Mouse (Mus musculus) adrenal gland, adult 18-20 months (tissue): ENCODE measurements around the gene Mboat2. TPM values are rescaled to one million over a fixed set of nuclear protein-coding genes. Genes with fewer than 3 reads are reported as not detected.

Experiments used
- DNase-seq, 2 experiments: peaks; one replicate each; pipeline ENCODE4 v3.0.0; 2021 to 2022; ENCODE audit warnings: low spot score in 2 of 2
- total RNA-seq, 2 experiments: library from RNA; stranded (reverse); gene quantifications; 1 replicate in 1 of 2; 2 replicates in 1 of 2; pipeline ENCODE4 v1.2.3; 2021

Gene Mboat2
- total RNA-seq, 2 experiments from 2014 or later: 16.9 to 22.8 TPM

DNA sequence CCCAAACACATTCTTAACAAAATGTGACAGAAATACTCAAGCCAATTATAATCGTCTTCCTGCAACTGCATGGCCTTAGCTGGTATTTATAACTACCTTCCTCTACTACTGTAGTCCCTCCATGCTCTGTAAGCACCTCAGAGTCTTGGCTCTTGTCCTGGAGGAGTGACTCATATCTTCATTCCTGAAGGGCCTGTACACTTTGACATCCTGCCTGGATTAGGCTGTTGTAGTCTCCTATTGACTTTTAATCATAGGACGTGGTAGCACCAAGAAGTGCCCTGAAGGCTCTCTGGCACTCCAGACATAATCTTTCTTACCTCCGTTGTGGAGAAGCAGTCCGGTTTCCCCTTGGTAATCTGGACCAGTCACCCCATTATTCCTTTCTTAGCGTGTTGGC is 64.7 kb downstream of the Mboat2 start:
- DNase-seq: no peak

DNA sequence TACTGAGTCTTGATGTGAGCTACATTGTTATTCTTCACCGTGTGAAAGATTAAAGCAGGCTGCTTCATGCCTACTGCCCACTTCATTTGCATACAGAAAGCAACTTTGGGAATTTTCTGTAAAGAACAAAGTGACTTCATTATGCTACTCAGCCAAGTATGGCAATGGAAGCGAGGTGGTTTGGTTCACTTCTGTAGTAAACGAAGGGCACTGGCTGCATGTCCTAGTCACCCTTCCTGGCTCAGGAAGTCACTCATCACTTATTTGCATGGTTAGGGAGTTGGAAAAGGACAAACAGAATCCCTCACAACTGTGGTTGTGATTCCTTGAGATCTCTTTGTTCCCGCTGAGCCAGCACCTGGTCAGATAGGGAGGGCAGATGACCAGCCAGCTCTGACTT is 66.7 kb downstream of the Mboat2 start:
- no peak for DNase-seq

DNA sequence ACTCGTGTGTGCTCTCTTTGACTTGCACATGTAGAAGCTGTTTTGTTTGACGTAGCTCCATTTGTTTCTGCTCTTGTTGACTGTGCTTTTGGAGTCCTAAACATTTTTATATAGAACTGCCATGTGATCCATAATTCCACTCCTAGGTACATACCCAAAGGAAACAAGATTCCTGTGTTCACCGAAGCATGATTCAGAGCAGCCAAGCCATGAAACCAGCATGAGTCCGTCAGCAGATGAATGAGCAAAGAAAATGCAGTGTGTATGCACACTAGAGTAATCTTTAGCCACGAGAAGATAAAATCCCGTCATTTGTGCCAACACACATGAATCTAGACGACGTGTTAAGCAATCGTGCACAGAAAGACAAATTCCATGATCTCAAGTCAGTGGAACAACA is 67.5 kb downstream of the Mboat2 start:
- no peak for DNase-seq

DNA sequence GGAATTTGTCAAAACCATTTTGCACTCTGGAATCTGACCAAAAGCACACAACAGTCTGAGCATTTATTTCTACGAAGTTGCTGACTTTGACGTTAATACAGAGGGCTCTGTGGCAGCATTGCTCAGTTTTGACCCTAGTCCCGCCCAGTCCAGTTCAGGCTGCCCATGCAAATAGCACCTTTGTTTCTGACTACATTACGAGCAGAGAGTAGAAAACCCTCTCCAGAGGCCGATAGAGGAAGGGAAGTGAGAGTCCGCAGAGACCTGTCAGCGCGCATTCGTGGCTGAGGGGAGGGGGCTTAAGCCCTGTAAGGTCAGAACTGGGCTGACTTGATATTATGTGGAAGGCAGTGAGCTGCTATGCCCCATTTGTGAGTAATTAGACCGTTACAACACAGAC is 69.0 kb downstream of the Mboat2 start:
- DNase-seq: no peak

DNA sequence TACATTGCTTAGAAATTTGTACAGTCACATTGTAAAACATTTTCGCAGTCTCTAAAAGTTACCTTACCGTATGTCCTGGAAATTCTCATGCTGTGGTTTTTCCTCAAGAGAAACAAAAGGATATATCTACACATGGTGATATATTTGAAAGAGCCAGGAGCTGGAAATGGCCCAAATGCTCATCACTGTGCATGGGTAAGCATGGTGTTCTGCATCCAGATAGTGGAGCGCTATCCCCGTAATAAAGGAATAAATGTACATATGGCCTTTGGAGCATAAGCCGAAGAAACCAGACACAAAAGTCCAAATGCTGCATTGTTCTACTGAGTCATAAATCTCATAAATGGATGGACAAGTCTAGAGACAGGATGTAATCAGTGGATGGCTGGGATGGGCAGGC is 72.1 kb downstream of the Mboat2 start:
- no peak for DNase-seq

DNA sequence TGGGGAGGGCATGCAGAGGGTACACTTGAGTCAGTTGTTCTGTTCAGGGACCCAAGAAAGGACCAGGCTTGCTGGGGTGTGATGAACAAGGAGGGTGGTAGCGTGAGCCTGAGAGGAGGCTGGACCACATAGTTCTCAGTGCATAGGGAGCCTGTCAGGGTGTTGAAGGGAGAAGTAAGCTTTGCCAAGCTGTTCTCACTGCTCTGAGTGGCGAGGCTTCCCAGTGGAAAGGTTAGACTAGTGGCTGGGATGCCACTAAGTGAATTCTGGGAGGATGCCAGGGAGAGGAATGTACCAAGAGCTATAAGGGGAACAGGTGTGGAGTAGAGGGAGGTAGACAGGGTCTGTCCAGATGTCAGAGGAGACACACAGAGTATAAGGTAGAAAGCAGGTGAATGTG is 77.2 kb downstream of the Mboat2 start:
- no peak for DNase-seq

DNA sequence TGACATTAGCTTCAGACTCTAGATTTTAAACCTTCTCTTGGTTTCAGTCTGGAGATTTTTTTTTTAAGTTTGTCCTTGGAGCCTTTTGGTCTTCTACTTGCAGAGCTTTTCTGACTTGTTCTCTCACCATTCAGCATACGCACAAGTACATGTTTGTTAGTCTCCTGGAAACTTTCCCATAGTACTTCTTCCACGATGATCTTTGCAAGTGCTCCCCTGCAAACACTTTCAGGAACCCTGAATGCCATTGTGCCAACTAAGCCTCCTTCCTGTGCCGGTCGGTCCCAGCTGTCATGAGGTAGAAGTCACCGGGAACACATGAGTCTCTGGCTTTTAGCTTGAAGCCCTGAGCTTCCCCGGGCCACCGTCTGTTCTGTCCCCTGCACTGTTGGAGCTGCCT is 79.0 kb downstream of the Mboat2 start:
- DNase-seq: no peak

DNA sequence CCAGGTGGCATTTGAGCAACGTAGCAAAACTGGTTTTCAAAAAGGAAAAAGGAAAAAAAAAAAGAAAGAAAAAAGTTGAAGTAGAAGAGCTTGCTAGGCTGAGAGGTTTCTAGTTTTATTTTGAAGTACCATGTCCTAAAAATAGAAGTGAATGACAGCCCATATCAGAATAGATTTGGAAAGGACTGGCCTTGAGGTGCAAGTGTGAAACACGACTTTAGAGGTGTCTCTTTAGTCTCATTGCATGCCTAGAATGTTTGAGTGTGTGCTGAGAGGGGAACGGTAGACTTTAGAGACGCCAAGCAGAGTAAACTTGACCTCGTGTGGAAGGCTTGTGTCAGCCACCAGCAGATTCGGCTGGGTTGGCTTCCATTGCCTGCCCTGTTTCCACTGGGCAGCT is 81.5 kb downstream of the Mboat2 start:
- no peak for DNase-seq

DNA sequence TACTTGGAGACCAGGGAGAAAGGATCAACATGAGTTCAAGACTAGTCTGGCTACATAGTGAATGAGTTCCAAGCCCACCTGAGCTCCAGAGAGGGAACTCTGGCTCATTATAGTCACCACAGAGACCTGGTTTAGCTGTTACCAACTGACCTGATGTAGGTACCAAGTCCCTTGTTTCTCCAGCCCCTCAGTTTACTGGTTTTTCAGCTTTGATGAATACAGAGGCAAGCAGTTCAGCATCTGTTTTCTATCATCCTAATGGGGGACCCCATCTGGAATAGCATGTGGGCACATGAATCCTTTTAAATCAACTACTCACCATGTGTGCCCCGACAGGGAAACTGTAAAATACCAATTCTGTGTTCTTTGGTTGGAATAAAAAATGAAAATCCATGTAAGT is 82.2 kb downstream of the Mboat2 start:
- DNase-seq: no peak

DNA sequence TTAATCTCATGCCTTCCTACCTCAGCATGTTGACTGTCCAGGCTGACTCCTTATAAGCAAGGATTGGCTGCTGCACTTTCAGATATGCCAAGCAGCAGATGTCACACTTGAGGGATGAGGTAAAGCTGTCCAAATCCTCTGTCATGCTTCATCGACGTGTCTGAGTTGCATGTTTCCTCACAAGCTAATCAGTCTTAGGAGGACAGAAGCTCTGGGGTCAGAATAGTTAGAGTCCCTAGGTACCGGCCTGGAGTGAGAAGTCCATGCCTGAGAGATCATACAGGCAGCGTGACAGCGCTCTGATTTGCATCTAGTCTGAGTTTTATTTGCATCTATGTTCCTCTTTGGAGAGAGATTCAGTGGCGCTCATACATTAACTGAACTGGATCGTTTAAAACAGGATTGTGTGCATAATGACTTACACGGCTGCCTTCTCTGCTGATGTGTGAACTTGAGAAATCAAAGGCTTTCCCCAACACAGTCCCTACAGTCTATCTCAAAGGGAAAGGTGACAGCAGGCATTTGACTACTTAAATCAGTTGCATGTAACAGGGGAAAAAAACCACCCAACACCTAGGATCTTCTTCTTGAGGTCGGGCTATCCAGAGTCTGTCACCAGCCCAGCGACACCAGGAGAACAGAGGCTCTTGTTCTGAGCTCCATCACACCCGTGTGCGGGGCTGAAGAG is 88.0 kb downstream of the Mboat2 start:
- no peak for DNase-seq

DNA sequence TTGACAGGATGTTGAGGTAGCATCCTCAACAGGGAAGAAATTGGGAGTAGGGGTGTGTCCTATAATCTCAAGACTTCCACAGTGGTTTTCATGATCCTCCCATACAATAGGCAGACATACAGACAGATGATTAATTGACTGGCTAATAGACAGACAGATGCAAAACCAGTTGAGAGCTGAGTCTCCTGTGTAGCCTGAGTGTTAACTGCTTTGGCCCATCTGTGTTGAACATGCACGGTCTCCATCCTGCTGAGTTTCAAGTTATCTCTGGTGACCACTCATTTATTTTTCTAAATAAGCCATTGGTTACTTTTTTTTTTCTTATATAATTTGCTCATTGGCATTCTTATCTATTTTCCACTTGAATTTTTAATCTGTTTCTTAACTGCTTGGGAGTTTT is 90.2 kb downstream of the Mboat2 start:
- DNase-seq: no peak

DNA sequence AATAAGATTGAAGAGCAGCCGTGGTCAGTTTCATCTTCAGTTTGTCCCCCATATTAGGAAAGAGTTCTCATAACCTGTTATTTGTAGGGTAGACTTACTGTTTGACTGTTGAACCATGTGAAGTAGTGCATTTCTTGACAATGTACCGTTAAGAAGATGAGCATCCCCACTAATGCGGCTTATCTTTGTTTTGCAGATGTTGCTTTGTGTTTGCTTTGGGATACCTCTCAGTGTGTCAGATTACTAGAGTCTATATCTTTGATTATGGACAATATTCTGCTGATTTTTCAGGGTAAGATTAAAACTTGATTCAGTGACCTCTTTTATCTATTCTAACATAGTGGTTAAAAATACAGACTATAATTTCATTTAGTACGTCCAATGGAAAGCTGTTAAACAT is 93.3 kb downstream of the Mboat2 start:
- no peak for DNase-seq

DNA sequence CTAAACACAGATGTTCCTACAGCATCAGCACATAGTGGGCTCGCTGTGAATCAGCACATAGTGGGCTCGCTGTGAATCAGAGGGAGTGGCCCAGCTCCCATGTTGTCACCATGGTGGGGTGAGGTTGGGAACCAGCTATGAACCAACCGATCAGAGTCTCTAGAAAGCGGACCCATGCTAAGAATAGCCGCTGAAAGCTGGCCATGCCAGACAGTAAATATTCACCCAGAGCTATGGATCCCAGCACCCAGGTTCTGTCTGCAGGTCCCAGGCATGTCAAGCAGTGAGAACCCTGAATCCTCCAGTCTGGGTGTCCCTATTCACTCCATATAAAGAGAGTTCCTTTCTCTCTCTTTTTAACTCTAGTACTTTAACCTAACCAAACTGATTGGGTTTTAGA is 94.6 kb downstream of the Mboat2 start:
- DNase-seq: no peak

DNA sequence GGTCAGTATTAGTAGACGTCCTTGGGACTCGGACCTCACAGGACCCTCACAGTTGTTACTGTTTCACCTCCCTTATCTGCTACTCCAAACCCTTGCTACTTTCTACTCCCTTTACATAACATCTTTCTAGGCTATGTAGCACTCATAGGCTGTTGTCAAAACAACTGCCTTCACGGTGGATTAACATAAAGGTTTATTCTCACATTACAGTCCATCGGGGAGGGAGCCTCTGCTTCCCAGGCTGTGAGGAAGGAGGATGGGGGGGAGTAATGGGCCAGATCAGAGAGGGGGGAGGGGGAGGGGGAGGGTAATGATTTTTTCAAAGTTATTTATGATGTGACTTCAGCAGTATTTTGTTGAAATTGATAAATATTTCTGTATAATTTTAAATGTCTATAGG is 95.0 kb downstream of the Mboat2 start:
- DNase-seq: no peak

DNA sequence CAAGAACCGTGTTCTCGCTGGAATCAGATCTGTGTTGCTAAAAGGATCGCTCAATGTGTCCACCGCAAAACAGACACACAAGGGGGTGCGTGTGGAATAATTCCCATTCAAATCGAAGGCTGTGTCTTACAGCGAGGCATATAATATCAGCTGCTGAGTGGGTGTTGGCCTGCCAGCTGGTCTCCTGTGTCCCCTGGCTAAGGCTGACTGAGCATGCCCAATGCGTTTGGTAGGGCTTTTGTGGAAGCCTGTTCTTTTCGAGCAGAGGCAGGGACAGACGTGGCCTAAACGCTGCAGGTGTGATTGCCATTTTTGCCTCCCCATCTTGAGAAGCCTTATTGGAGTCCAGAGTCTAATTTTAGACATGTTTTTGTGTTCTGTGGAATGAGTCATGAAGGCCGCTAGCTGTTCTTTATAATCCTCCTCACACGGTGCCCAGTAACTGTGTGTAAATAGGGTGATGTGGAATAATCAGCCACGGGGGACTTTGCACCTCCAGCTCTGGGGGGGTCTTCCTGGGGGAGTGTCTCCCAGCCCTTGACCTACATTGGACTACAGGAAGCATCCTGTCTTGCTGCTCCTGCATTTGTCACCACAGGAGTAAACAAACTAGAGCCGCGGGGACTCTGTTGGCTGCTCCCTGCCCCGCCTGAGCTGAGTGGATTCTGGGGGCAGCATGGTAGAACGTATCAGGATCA is 97.5 kb downstream of the Mboat2 start:
- no peak for DNase-seq

DNA sequence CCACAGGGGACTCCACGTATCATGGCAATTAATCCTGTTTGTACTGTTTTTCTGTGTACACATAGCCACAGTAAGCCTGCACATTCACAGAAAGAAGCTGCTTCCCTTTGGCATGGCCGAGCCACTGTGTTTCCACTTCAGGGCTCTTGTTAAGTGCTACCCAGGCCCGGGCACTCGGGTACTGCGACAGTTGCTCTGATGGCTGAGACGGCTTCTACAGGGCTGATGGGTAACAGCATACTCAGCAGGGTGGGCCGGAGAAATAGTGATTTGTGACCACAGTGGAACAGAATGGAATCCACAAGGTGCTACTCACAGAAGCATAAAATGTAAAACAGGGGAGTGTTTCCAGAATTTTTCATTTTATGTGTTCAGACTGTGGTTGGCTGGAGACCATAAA is 98.4 kb downstream of the Mboat2 start:
- DNase-seq: no peak

DNA sequence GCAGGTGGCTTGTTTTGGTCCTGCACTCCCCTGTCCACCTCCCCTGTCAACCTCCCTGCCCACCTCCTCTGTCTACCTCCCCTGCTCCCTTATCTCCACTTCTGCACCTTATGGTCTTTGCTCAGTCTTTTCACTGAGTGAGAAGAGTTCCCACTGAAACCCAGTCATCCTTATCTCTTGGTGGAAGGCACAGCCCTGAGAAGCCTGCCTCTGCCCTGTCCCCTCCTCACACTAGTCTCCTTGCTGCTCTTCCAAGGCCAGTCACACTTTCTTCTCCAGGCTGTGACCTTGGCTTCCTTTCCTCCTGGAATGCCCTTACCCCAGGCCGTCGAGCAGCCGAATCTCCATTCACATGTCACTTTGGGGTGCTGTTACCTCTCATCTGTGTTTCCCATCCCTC is 100.1 kb downstream of the Mboat2 start:
- DNase-seq: no peak

DNA sequence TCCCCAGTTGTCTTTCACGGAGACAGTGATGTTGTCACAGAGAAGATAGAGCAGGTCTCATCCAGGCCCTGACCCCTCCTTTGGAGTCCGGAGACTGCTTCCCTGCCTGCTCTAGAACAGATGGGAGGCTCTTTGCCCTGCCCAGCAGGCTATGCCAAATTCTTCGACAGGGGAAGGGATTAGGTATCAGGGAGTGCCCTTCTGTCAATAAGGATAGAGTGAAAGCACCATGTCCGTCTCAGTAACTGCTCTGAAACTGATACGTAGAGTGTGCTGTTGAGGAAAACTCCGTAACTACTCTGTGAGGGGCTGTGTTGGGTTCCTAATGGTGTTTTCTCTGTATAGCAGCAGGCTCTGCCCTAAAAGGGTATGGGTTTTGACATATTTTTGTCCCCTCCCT is 101.4 kb downstream of the Mboat2 start:
- DNase-seq: no peak

DNA sequence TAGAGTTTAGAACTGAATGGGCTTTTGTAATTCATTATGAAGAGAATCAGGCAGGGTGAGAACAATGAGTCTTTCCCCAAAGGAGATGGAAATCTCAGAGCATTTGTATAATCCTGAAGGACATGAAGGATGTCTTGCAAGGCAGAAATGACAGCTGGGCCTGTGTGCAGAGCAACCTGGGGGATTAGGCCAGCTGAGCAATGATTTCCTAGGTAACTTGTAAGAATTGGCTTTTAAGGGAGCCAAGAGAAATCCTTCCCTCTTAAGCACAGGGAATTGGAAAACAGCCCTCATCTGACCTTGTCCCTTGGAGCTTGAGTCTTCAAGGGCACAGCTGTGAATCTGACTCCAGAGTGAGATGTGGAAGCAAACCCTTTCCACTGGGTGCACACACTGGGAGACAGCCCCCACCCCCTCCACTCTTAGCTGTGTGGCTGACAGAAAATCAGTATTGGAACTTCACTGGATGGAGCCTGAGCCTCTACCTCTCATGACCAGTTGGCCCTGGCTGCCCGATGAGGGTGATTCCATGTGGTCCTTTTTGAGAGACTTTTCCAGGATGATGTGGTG is 102.6 kb downstream of the Mboat2 start:
- DNase-seq: no peak

DNA sequence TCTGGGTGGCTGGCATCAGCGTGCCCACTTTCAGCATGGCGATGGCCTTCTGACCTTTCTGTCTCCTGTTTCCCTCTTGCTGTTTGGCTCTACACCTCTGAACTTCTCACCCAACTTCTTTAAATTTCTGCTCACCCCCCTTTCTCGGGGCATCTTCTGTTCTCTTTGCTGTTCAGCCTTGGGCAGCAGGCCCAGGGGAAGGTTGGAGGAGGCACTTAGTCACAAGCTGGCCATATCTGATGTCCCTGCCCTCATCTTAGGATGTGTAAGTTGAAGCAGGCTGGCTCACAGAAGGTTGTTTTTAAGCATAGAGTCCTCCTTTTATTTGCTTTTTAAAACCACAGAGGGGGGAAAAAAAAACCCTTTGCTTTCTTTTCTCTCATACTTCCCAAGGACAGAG is 103.3 kb downstream of the Mboat2 start:
- no peak for DNase-seq

DNA sequence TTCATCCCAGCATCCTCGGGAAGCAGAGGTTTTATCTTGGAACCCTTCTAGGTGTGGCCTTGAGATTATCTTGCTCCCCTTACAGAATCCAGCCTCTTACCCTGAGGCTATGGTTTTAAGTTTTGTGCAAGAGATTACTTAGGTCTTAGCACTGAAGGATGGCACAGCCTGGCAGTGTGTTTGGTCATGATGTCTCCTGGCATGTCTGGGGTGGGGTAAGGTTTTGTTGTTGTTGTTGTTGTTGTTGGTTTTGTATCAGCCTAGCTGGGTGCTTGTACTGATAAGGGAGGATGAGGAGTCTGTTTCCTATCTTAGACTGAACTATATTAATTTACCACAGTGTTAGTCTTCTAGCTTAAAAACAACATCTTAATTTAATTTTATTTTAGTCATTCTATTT is 105.6 kb downstream of the Mboat2 start:
- DNase-seq: no peak

DNA sequence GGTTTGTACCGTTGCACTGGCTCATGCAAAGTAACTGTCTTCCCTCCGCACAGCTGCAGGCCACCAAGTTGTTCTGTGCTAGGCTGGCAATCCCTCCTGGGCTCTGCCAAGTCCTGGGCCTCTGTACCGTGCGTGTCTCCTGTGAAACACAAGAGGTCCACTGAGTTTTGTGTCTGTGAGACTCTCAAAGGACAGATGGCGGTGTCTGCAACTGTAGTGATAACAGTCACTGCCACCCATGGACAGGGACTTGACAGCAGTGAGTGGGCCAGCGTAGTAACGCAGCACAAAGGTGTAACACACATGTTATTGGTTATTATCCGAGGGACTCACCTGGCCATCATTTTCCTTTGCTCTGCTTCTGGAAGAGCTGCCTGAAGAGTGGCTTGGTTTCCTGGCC is 108.7 kb downstream of the Mboat2 start:
- no peak for DNase-seq
